Mouse (Mus musculus) liver, adult 2 months (tissue): ENCODE results near the gene Zdhhc14.

Experiments used
- CTCF ChIP-seq: fragments of 200-500 bp; IDR thresholded peaks from 2 replicates; pipeline ENCODE4 v1.5.1; 2011; ENCODE audit warnings: low read depth, low read length, control low read depth
- POLR2A ChIP-seq: fragments of 200-500 bp; IDR thresholded peaks from 2 replicates; pipeline ENCODE4 v1.6.1; 2011; ENCODE audit warnings: low read length, control low read depth; ENCODE audit not compliant: insufficient read depth; ENCODE audit errors: extremely low read depth

DNA sequence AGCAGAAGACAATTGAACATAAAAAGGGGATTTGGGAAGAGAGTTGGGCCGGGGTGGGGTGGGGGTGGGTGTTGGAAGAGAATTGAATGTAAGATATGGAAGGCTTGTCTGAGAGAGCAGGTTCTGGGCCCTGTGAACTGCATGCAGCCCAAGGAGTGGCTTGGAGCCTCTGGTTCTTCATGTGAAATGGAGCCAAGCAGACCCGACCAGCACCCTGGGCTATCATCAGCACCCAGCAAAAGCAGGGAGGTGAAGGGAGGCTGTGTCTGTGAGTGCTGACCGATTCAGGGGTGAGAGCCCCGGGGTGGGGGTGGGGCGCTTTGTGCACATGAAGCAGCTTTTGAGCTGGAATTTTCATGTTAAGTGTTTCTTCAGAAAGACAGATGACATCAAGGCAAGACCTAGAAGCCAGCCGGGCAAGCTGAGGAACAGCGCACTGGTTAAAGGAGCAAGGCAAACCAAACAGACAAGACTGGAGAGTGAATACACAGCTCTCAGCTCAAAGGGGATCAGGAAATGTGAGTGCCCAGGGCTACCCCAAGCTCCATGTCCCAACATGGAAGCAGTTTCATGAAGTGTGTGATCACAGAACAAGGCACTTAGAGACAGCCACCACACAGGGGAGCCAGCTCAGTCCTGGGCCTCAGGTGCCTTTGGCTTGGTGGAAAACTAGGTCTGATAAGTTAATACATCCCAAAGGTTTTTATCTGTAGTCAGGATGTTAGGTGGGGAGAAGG is 308.6 kb downstream of the Zdhhc14 start:
- TF ChIP-seq CTCF (no peak), POLR2A (no peak)
